Mouse (Mus musculus): ENCODE measurements around the gene Pak1.

The Pak1 gene

GRCm38 (mm10) chr7:97777191-97777590 is 11.2 kb upstream of the Pak1 start:
- DNase-seq (ENCODE audit: low read depth, low spot score) = no peak

- DNase-seq (ENCODE audit: low read depth, low spot score) = no peak
Measured at GRCm38 (mm10) chr7:97780222-97780621, 8.1 kb upstream of the Pak1 start.

- no peak for DNase-seq (ENCODE audit: low read depth, low spot score)
Measured at GRCm38 (mm10) chr7:97780815-97781214, 7.5 kb upstream of the Pak1 start.

- DNase-seq (ENCODE audit: low read depth, low spot score) = no peak
Measured at GRCm38 (mm10) chr7:97781496-97781895, 6.8 kb upstream of the Pak1 start.

GRCm38 (mm10) chr7:97783523-97783922 is 4.8 kb upstream of the Pak1 start:
- no peak for DNase-seq (ENCODE audit: low read depth, low spot score)

- no peak for DNase-seq (ENCODE audit: low read depth, low spot score)
Measured at GRCm38 (mm10) chr7:97788669-97789483, 535 bp downstream of the Pak1 start.

- DNase-seq (ENCODE audit: low read depth, low spot score) = no peak
Measured at GRCm38 (mm10) chr7:97790272-97790671, 1.9 kb downstream of the Pak1 start.

GRCm38 (mm10) chr7:97792324-97792723 is 4.0 kb downstream of the Pak1 start:
- no peak for DNase-seq (ENCODE audit: low read depth, low spot score)

GRCm38 (mm10) chr7:97803116-97803515 is 14.8 kb downstream of the Pak1 start:
- DNase-seq (ENCODE audit: low read depth, low spot score) = no peak

GRCm38 (mm10) chr7:97804245-97805066 is 16.1 kb downstream of the Pak1 start:
- DNase-seq (ENCODE audit: low read depth, low spot score) = no peak

GRCm38 (mm10) chr7:97805067-97805365 is 16.7 kb downstream of the Pak1 start:
- DNase-seq (ENCODE audit: low read depth, low spot score) = no peak

- DNase-seq (ENCODE audit: low read depth, low spot score) = no peak
Measured at GRCm38 (mm10) chr7:97809307-97809706, 21.0 kb downstream of the Pak1 start.

- DNase-seq (ENCODE audit: low read depth, low spot score) = no peak
Measured at GRCm38 (mm10) chr7:97821875-97822274, 33.5 kb downstream of the Pak1 start.

- no peak for DNase-seq (ENCODE audit: low read depth, low spot score)
Measured at GRCm38 (mm10) chr7:97829091-97829490, 40.8 kb downstream of the Pak1 start.

- no peak for DNase-seq (ENCODE audit: low read depth, low spot score)
Measured at GRCm38 (mm10) chr7:97830739-97831138, 42.4 kb downstream of the Pak1 start.

- no peak for DNase-seq (ENCODE audit: low read depth, low spot score)
Measured at GRCm38 (mm10) chr7:97832987-97833386, 44.6 kb downstream of the Pak1 start.

- DNase-seq (ENCODE audit: low read depth, low spot score) = no peak
Measured at GRCm38 (mm10) chr7:97838574-97838973, 50.2 kb downstream of the Pak1 start.

GRCm38 (mm10) chr7:97841311-97841710 is 53.0 kb downstream of the Pak1 start:
- peak; percentile 21 for DNase-seq (ENCODE audit: low read depth, low spot score)

- no peak for DNase-seq (ENCODE audit: low read depth, low spot score)
Measured at GRCm38 (mm10) chr7:97842332-97842731, 54.0 kb downstream of the Pak1 start.

- DNase-seq (ENCODE audit: low read depth, low spot score) = peak; percentile 78
Measured at GRCm38 (mm10) chr7:97842806-97843570, 54.6 kb downstream of the Pak1 start.

- no peak for DNase-seq (ENCODE audit: low read depth, low spot score)
Measured at GRCm38 (mm10) chr7:97844419-97844818, 56.1 kb downstream of the Pak1 start.

GRCm38 (mm10) chr7:97845546-97845945 is 57.2 kb downstream of the Pak1 start:
- no peak for DNase-seq (ENCODE audit: low read depth, low spot score)

All from skeletal muscle tissue, adult 2 months (tissue).